Mouse (Mus musculus) embryonic fibroblast, embryonic 13.5 days (primary cell): Measurements from ENCODE around the gene Map2k1.

ENCODE experiments used
- CTCF ChIP-seq: IDR thresholded peaks from 2 replicates; pipeline ENCODE4 v1.5.1; 2011; ENCODE audit warnings: mild to moderate bottlenecking, control low read depth, low read length, moderate library complexity, borderline replicate concordance; ENCODE audit not compliant: insufficient read depth
- POLR2A ChIP-seq: IDR thresholded peaks from 2 replicates; pipeline ENCODE4 v1.6.1; 2011; ENCODE audit warnings: low read depth, mild to moderate bottlenecking, control low read depth, low read length, moderate library complexity

DNA sequence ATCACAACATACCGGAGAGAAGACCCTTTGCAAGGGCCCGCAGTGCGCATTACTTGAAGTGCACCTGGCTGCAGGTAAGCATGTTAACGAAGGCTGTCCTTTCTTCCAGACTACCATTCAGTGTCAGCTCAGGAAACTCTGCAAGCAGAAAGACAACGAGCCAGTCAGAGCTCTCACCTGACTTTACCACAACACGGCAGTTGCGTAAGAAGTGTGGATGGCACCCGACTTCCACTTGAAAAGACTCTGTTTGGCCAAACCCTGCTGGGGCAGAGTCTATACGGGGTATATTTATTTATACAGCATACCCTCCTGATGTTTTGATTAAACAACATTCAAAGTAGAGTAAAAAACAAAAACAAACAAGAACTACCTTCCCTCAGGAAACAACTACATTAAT lies 113.6 kb downstream of the Map2k1 start:
- TF ChIP-seq CTCF (no peak), POLR2A (no peak)
